Mouse (Mus musculus) CD4-positive helper T cell, adult 2 months (primary cell): ENCODE measurements around the gene Tec.

Experiments
- DNase-seq: peaks from one replicate; pipeline ENCODE4 v3.0.0-alpha.2; 2012; ENCODE audit warnings: low read depth, missing footprints, low spot score

The Tec gene

DNA sequence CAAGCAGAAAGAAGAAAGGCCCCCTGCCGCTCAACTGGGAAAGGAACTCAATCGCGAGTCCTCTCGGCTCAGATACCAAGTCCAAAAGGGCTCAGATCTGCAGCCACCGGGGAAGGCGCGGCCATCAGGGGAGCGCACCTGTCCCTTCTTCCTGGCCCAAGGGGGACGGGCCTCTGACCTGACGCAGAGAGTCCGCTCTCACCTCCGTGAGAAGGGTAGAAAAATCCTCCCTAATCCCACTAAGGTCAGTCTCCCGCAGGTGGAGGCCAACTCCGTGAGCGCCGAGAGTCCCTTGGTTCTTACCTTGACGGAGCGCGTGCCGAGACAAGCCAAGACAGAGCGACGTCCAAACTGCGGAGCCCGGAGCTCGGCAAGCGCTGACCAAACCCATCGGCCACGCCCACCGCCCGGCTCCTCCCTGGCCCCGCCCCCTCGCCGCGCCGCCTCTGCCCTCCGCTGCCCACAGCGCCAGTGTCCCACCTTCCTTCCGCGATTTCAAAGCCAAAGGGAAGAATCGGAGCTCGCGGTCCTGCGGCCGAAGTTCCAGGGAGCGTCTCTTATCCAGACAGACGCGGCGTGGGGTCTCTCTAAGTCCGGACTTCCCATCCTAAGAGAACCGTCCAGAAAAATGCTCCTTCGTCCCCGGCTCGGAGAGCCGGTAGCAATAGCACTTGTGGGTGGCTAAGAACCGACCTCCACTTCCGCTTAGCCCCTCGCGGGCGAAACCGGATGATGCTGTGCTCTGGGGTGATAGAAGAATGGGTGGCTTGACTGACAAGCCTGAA is at the start of gene Tec:
Gene Tec (minus strand): TSS at position 393 of the 785 bp plus-strand sequence.
- peak; percentile 82 for DNase-seq

- DNase-seq = peak; percentile 59
Observed at GRCm38 (mm10) chr5:72916851-72917250, 48.6 kb upstream of the Tec start.

GRCm38 (mm10) chr5:72916048-72916447 is 47.8 kb upstream of the Tec start:
- DNase-seq = no peak

DNA sequence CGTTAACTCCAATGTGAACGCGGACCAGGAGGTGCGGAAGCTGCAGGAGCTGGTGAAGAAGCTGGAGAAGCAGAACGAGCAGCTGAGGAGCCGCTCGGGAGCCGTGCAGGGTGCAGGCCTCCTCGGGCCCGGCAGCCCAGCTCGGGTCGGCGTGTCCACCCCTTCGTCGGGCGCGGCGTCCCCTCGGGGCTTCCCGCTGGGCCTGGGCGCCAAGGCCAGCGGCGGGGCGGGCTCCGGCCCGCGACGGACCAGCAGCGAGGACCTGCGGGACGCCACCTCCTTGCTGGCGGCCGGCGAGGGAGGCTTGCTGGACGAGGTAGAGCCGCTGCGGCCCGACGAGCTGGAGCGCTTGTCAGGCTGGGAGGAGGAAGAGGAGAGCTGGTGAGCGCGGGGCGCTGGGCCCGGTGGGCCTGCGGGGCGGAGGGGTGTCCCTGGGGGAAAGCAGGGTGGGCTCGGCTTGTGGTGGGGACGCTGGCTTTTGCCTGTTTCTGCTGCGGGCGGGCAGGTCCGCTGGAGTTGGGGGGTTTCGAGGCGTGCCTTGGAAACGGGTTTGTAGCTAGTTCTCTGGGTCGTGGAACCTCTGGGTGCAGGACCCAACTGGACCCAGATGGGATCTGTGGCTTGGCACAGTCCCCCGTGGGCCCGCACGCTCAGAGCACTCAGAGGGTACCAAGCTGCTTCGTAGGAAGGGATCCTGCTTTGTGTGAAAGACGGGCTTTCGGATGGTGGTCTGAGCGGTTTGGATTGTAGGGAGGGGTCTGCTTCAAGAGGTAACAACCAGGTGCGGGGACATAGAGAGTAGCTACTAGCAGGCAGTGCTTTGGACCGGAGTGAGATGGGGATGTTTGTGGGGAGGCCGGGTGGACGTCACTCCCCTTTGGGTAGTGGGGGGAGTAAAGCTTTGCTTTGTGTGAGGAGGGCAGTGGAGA is 46.6 kb upstream of the Tec start:
- no peak for DNase-seq

DNA sequence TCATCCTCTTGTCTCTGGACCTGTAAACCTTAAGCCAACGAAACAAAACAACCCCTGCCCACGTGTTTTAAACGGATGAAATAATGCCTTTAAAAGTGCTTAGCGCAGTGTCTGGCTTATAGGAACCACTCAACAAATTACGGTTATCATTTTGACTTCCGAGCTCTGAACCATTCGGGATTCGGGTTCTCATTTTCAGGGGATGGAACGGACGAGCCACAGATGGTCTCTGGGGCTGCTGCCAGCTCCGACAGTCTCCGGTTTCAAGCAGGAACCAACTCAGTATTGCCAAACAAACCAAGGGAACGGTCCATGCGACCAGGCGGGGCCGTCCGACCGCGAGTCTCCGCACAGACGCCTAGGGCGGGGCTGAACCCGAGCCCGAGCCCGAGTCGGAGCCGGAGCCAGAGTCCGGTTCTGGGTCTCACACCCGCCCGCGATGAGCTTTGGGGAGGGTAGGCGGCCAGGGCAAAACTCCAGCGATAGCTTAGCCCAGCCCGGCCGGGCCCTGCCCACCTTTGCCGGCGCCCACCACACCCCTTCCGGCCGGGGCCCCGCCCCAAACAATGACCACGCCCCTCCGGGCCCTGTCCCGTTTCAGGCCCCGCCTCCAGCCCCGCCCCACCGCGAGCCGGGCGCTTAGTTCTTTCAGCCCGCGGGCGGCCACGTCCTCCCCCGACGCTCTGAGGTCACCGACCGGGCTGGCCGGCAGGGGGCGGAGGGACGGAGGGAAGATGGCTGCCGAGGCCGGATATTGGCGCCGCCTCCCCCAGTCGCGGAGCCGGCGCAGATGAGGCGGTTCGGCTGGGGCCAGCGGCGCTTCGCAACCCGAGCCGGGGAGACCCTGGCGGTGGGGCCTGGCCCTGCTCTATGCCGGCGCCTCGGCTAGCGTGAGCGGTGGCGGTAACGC is 45.6 kb upstream of the Tec start, which contains the start of gene Slain2:
Gene Slain2 (plus strand): TSS at position 657 of the 910 bp plus-strand sequence.
- DNase-seq = peak; percentile 97

- DNase-seq = no peak
Observed at GRCm38 (mm10) chr5:72911284-72911683, 43.0 kb upstream of the Tec start.

DNA sequence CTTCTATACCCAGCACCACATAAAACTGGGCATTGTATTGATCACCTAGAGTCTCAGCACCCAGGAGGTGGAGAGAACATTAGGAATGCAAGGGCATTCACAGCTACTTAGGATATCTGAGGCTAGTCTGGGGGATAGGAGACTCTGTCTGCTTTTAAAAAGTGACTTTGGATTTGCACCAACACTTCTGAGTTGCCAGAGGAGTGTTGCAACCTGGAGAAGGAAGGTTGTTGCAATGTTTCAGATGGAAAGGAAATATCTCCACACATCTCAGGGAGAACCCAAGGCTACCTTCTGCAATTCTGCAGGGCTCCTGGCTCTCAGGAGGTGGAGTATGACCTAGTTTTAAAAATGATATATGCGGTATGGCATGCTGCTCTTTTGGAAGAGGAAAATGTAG is 42.1 kb upstream of the Tec start:
- DNase-seq = no peak

GRCm38 (mm10) chr5:72909363-72909762 is 41.1 kb upstream of the Tec start:
- DNase-seq = no peak

DNA sequence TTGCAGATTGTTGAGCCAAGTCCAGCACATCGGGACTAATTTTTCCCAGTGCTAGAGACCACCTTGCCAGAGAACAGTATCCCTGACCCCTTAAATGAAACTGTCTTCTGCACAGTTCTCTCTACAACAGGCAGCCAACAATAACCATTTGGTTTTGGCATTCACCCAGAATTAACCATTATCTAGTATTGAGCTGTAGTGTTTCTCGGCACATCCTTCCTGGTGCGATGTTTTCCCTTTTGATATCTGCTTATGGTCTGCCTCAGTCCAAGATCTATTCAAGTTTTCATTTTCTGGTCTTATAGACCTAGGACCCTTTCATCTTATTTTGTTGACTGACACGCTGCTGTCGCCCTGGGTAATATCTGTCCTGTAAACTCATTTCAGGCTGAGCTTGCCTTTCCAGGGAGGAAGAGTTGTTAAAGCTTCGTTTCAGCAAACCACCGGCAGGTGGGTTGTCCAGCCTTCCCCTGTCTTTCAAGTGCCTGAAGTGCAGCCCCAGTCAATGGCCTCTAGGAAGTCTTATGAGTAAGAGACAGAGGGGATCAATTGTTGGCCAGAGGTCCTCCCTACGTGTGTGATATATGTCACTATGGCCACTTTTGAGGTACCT is 40.1 kb upstream of the Tec start:
- no peak for DNase-seq

- no peak for DNase-seq
Observed at GRCm38 (mm10) chr5:72907402-72907801, 39.1 kb upstream of the Tec start.

DNA sequence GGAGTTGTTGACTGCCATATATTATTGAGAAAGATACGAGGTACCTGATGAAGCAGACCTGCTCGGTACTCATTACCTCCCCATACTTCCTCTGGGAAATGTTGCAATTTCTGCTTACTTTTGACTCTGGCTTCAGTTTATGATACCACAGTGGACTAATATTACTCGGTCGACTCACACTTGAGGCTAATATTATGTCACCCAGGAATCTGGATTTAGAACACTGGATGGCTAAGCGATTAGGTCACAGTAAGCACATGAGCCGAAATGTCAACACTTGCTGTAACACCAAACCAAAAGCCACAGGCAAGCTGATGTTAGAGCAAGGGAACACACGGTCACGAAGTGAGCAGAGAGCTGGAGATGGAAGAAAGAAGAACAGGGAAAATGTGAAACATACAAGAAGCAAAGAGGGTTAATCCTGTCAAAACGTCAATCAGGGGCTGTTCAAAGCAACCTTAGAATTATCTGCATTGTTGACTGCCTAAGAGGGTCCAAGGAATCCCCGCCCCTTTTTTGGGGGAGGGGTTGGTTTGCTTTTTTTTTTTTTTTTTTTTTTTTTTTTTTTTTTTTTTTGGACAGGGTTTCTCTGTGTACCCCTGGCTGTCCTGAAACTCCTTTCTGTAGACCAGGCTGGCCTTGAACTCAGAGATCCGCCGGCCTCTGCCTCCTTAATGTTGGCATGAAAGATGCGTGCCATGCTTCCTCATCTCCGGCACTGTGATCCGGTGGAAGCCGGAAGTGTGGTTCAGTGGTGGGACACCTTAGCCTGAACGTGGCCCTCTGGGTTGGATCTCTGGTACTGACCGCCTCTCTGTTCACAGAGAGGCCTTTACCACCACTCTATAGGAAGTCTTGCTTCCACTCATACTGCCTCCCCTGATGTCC is 36.9 kb upstream of the Tec start:
- no peak for DNase-seq

- no peak for DNase-seq
Observed at GRCm38 (mm10) chr5:72902876-72903516, 34.7 kb upstream of the Tec start.

DNA sequence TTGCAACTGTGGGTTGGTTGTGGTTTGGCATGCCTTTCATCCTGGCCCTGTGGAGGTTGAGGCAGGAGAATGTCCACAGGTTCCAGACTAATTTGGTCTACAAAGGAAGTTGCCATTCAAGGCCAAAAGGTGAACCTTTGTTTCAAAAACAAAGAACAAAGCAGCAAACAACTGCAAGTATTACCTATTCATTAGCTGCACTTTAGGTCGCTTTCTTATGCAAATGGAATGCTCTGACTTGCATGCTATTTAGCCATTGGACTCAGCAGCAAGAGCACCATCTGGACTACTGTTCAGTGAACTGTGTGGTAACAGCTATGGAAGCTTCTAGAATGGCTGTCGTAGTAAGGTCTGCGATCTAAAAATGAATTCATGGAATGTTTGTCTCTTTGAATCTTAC is 34.0 kb upstream of the Tec start:
- DNase-seq = no peak

- no peak for DNase-seq
Observed at GRCm38 (mm10) chr5:72901866-72902265, 33.6 kb upstream of the Tec start.

- no peak for DNase-seq
Observed at GRCm38 (mm10) chr5:72899255-72899654, 31.0 kb upstream of the Tec start.

DNA sequence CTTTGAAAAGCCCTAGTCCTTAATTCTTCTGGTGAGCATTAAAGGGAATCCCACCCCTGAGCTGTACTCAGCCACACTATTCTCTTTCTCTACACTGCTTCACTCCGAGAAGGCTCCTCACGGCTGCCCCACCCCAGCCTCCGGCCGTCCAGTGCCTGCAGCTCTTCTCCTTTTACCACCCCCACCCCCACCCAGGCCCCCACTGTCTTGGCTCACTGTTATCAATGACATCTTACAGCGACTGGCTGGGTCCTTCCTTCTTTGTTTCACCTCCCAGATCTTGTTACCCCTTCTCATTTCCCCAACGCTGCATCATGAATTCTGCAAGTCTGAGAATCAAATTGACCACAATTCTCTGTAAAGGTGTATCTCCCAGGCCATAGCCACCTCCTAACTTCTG is 29.7 kb upstream of the Tec start:
- no peak for DNase-seq

DNA sequence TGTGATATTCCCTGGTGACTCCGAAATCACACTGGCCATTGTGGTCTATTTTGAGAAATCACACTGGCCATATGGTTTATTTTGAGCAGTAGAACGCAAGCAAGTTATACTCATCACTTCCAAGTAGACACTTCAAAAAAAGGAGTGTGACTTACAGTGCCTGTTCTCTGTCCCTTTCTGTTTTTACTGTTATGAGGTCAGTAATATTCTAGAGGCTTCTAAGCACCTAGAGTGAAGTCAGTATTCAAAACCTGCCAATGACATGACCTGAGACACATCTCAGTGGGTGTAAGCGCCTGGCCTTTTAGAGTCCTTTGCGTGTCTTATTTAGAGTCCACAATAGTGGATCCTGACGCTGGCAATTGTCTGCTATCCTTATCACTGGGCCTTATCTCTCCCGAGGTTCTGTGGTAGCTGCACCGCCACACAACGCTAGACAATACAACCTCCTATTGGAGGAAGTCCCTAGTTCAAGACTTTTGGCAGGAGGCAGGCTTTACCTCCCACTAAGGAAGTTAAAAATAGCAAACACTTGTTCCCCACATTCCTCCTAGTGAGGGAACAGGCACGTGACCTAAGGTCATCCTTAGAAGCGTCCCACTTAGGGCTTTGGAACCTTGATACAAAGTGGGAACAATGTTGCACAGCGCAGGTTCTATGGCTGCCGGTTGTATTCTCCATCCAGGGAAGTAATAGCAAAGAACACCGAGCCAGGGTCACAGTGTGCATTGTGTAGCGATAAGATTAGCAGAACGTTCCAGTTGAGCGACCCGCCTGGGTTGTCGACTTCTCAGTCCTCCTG is 28.4 kb upstream of the Tec start:
- DNase-seq = no peak

- no peak for DNase-seq
Observed at GRCm38 (mm10) chr5:72895261-72895660, 27.0 kb upstream of the Tec start.

- no peak for DNase-seq
Observed at GRCm38 (mm10) chr5:72893987-72894386, 25.7 kb upstream of the Tec start.
